Mouse (Mus musculus) monocyte, adult 2 months (primary cell): Measurements from ENCODE around the gene Dnajb11.

Source experiments
- DNase-seq, 2 experiments: peaks; one replicate each; pipeline ENCODE4 v3.0.0; 2022; ENCODE audit warnings: low spot score in 2 of 2, low read depth in 1 of 2

Gene Dnajb11

DNA sequence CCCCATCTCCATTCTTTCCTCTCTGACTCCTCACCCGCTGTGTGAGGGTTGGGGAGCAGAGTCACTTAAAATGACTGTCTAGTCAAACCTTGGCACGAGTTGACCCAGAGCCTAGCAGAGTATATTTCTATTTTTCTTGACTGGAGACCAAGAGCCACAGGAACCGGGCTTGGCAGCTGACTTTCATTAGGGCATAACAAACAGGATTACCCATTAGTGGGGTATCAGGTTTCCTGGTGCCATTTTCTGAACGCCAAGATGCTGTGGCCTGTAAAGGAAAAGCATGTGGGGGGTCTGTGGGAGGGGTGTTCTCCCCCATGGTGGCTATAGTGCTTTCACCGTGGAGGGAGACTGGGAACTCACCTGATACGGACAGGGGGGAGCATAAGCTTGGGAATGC is 23.3 kb downstream of the Dnajb11 start:
- no peak for DNase-seq

- no peak for DNase-seq
Measured at GRCm38 (mm10) chr16:22881487-22881886, 23.8 kb downstream of the Dnajb11 start.

- no peak for DNase-seq
Measured at GRCm38 (mm10) chr16:22883441-22883840, 25.8 kb downstream of the Dnajb11 start.

DNA sequence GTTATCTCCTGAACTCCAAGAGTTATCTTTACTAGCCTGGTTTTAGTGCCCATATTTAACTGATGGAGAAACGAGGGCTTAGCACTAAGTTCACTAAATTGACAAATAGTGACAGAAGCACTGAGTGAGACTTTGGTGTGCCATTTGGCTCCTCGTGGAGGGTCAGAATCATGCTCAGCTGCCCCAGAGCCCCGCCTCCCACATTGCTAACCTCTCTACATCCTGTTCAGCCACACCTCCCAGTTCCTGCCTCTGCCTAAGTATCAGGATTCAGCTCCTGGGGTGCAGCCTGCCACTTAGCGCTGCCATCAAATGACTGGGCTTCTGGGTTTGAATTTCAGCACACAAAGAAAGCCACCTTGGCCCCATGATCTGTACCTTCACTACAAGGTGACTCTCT is 27.7 kb downstream of the Dnajb11 start:
- no peak for DNase-seq

DNA sequence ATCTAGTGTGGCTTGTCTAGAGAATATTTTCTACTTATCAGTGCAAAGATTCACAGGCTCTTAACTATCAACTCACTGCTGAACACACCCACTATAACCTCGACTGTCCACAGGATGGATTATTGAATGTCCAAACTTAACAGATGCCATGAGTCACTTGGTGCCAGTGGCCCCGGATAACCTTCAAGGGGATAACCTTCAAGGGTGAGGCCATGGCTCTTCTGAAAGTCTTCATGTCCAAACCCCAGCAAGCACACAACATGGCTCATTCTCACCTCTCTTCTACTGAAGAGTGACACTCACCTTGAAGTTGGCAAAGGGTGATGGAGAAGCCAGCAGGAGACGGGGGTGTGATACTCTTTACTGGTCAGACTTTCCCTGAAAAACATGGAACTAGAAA is 29.1 kb downstream of the Dnajb11 start:
- no peak for DNase-seq

DNA sequence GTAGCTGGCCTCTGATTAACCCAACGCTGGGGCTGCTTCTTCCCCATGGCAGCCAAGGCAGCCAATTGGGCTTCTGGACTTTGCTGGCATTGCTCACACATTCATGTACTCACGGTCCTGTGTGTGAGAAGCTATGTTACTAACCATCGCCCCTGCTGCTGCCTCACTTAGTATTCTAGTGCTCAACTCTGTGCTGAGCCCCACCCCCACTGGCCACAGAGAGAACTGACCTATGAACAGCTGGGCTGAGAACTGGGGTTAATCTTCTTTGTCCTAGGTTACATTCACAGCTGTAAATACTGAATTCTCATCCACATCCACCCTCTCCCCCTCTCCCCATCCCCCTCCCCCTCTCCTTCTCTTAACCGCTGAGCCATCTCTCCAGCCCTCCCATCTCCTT is 31.2 kb downstream of the Dnajb11 start:
- no peak for DNase-seq

DNA sequence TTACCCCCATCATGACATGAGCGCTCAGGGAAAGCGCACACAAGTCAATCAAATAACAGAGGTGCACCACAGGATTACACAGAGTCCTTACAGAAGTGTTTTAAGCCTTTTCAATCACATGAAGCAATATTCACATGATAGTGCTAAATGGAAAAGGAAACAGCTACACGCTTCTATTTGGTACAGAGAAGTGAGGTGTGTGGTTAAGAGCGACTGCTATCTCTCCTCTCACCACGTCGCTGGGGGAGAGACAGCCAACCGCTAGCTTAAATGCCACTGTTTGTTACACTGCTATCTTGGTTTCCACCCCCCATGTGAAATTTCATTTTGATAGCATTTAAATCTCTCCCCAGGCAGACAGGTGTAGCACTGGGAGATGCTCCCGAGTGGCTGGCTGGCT is 32.1 kb downstream of the Dnajb11 start:
- DNase-seq = no peak

- DNase-seq = no peak
Measured at GRCm38 (mm10) chr16:22890683-22891510, 33.3 kb downstream of the Dnajb11 start, which contains the start of gene Ahsg. Gene Ahsg (plus strand): TSS chr16:22891277.

DNA sequence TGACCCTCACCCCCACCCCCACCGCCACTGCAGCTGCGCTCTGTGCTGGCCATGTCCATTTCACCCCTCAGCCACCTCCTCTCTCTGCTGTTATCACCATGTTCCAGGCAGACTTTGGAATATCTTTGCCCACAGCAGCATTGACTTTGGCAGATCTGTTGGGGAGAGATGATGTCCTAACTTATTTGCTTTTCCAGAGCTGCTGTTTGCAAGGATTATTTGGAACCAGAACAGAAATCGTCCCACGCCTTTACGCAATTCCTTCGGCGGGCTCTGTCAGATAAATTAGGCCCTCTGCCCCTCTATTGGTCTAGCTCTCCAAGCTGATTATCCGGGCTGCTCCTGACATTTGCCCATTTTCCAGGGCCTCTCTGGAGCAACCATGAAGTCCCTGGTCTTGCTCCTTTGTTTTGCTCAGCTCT is 34.1 kb downstream of the Dnajb11 start:
- DNase-seq = no peak

GRCm38 (mm10) chr16:22894095-22894494 is 36.5 kb downstream of the Dnajb11 start:
- DNase-seq = no peak

GRCm38 (mm10) chr16:22896618-22897017 is 39.0 kb downstream of the Dnajb11 start:
- DNase-seq = no peak

GRCm38 (mm10) chr16:22899346-22899745 is 41.7 kb downstream of the Dnajb11 start:
- no peak for DNase-seq

- no peak for DNase-seq
Measured at GRCm38 (mm10) chr16:22899866-22900570, 42.4 kb downstream of the Dnajb11 start.

GRCm38 (mm10) chr16:22901326-22901725 is 43.7 kb downstream of the Dnajb11 start:
- no peak for DNase-seq

DNA sequence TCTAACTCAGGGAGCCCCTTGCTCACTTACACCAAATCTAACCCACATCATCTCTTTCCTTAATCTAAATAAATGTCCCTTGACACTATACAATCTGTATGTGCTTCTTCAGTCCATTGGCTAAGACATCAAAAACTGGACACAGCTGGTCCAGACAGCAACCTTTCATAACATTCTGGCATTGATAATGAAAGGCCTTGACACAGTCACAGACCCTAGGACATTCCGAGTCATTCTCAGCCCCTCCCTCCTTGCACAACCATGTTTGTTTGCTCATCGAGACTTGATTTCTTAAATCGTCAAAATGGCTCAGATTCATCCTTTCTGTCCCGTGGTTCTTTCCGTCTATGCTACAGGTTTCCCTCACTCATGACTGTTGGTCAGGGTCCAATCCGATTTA is 51.6 kb downstream of the Dnajb11 start:
- no peak for DNase-seq

- DNase-seq = no peak
Measured at GRCm38 (mm10) chr16:22911986-22912385, 54.3 kb downstream of the Dnajb11 start.

- no peak for DNase-seq
Measured at GRCm38 (mm10) chr16:22912886-22913285, 55.2 kb downstream of the Dnajb11 start.

DNA sequence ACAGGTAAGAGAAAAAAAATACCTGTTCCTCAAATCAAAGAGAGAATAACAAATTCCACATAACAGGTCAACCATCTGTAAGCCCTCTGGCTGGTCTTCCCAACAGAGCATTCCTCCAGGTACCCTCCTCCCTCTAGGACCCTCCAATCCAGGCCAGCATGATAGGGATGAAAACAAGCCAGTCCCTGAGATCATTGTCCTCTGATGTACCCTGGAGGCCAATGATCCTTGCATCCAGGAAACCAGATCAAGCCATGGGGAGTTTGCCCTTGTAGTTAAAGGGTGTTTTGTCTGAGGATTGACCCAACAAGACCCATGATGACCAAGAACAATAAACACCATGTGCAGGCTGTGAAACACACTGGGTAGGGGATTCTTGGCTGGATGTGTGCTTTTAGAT is 56.6 kb downstream of the Dnajb11 start:
- no peak for DNase-seq

DNA sequence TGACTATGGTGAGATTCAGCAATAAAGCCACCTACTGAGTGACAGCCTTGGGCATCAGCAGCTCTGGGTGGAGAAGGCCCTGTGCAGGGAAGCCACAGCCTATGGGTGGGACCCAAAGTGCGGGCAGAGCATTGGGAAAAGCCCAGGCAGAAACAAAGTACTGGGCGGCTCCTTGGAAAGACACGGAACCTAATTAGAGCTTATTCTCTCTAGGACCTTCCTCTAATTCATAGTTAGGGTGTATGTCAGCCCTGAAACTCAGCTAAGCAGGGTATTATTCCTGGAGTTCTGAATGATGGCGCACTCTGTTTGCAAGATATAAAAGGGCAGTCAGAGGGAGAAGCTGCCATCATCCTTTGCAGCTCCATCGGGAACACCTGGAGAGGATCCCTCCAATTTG is 60.4 kb downstream of the Dnajb11 start, which contains the start of gene Fetub:
TSS of gene Fetub (plus strand) at position 301 of the 400 bp plus-strand sequence.
- no peak for DNase-seq

DNA sequence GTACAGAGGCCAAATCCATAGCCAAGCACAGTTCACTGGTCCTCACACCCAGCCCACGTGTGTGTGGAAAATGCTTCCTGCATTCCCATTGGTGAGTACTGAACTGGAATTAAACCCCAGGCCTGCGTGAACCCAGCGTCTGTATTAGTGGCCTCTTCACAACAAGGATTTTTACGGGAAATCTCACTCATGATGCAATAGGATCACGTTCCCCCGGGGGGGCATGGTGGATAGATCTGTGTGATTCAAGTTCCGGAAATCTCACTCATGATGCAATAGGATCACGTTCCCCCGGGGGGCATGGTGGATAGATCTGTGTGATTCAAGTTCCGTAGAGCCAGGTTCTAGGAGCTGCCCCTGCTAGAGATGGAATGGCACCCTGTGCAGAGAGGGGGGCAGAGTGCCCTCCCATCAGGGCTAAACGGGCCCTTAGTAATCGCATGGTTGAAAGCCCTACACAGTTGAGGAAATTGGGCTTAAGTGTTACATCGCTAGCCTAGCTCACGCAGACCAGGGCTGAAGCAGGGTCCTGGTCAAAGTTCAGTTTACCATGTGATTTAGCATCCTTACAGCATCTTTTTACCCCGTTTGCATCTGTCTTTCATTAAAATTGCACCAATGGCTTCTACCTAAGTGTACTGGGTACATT is 61.1 kb downstream of the Dnajb11 start:
- no peak for DNase-seq

- DNase-seq = no peak
Measured at GRCm38 (mm10) chr16:22919971-22920854, 62.6 kb downstream of the Dnajb11 start.
